Mouse (Mus musculus) forebrain, embryonic 16.5 days (tissue): ENCODE results near the gene Cfap70. TPM values are rescaled to one million over a fixed set of nuclear protein-coding genes. Genes with fewer than 3 reads are reported as not detected.

Experiments used
- ATAC-seq: fragments of 200-750 bp; cut with Nextera tagmentation; 2 replicates; pipeline ENCODE4 v1.8.0; 2017; ENCODE audit warnings: mild to moderate bottlenecking, moderate library complexity
- H3K27ac ChIP-seq: fragments of 300-500 bp; sonication (generic); 2 replicates; pipeline ENCODE4 v1.5.1; 2014; ENCODE audit warnings: low read length, control low read depth
- H3K27me3 ChIP-seq: fragments of 300-500 bp; sonication (generic); replicated peaks from 2 replicates; pipeline ENCODE4 v1.6.1; 2014; ENCODE audit warnings: low read length; ENCODE audit not compliant: control insufficient read depth, insufficient read depth
- H3K36me3 ChIP-seq: fragments of 300-500 bp; sonication (generic); 2 replicates; pipeline ENCODE4 v1.6.1; 2014; ENCODE audit not compliant: control insufficient read depth, insufficient read depth
- H3K4me1 ChIP-seq: fragments of 300-500 bp; sonication (generic); replicated peaks from 2 replicates; pipeline ENCODE4 v1.6.1; 2014; ENCODE audit warnings: low read length; ENCODE audit not compliant: control insufficient read depth, insufficient read depth
- H3K4me2 ChIP-seq: fragments of 300-500 bp; sonication (generic); 2 replicates; pipeline ENCODE4 v1.6.1; 2014; ENCODE audit warnings: mild to moderate bottlenecking, low read length, control low read depth
- H3K4me3 ChIP-seq: fragments of 300-500 bp; sonication (generic); replicated peaks from 2 replicates; pipeline ENCODE4 v1.5.1; 2014; ENCODE audit warnings: mild to moderate bottlenecking, low read length, control low read depth
- H3K9ac ChIP-seq: fragments of 300-500 bp; sonication (generic); replicated peaks from 2 replicates; pipeline ENCODE4 v1.6.1; 2014; ENCODE audit warnings: low read depth, low read length, control low read depth
- H3K9me3 ChIP-seq: fragments of 300-500 bp; sonication (generic); 2 replicates; pipeline ENCODE4 v1.6.1; 2016; ENCODE audit warnings: low read length; ENCODE audit not compliant: control insufficient read depth
- WGBS: fragments of 180-500 bp; shearing (Covaris S2); extraction: QIAGEN DNeasy Blood & Tissue Kit; methylation state at CpG from one replicate; pipeline ENCODE4 v1.1.7; 2014; 5-methylcytosine and 5-hydroxymethylcytosine counted together
- polyA plus RNA-seq: library from polyadenylated mRNA; unstranded; fragments of >200 nt; fragmentation: Nextera tagmentation; extraction: Ambion mirVana; gene quantifications from 2 replicates; pipeline ENCODE4 v1.2.1, GENCODE M21; 2015

The Cfap70 gene
- polyA plus RNA-seq, 1 experiment from 2014 or later, result 1.1 TPM

- H3K9ac ChIP-seq, result no peak overlapping the region
- H3K36me3 ChIP-seq, result no peaks in the 10 kb centered on the region
- no peak overlapping the region for H3K4me3 ChIP-seq
- H3K27ac ChIP-seq, result no peak overlapping the region
- no peak overlapping the region for H3K4me2 ChIP-seq
- 89% methylated on average over 4 of the region's 4 CpGs for WGBS
- no peak for ATAC-seq
- H3K27me3 ChIP-seq, result no peaks in the 10 kb centered on the region
- H3K9me3 ChIP-seq, result no peaks in the 10 kb centered on the region
- no peaks in the 10 kb centered on the region for H3K4me1 ChIP-seq
These were observed 19.6 kb downstream of the Cfap70 start for GRCm38 (mm10) chr14:20432420-20432819.

- no peaks in the 10 kb centered on the region for H3K27me3 ChIP-seq
- no peak overlapping the region for H3K9ac ChIP-seq
- H3K4me3 ChIP-seq, result no peak overlapping the region
- H3K27ac ChIP-seq, result no peak overlapping the region
- H3K4me1 ChIP-seq, result no peaks in the 10 kb centered on the region
- WGBS, result 81% methylated on average over 6 of the region's 6 CpGs
- ATAC-seq, result no peak
- H3K4me2 ChIP-seq, result no peak overlapping the region
- no peaks in the 10 kb centered on the region for H3K36me3 ChIP-seq
- no peaks in the 10 kb centered on the region for H3K9me3 ChIP-seq
These were observed 20.3 kb downstream of the Cfap70 start for GRCm38 (mm10) chr14:20431726-20432125.

GRCm38 (mm10) chr14:20429833-20430232 lies 22.2 kb downstream of the Cfap70 start:
- Histone ChIP-seq H3K27ac (no peak overlapping the region), H3K9ac (no peak overlapping the region), H3K4me1 (no peaks in the 10 kb centered on the region), H3K36me3 (no peaks in the 10 kb centered on the region), H3K4me2 (no peak overlapping the region), H3K4me3 (no peak overlapping the region), H3K27me3 (no peaks in the 10 kb centered on the region), H3K9me3 (no peaks in the 10 kb centered on the region)
- 79% methylated on average over 1 of the region's 1 CpGs for WGBS
- no peak for ATAC-seq

GRCm38 (mm10) chr14:20428593-20428992 lies 23.4 kb downstream of the Cfap70 start:
- H3K4me3 ChIP-seq, result no peak overlapping the region
- no peak overlapping the region for H3K4me2 ChIP-seq
- 29% methylated on average over 1 of the region's 1 CpGs for whole genome bisulfite sequencing
- H3K9ac ChIP-seq, result no peak overlapping the region
- no peaks in the 10 kb centered on the region for H3K4me1 ChIP-seq
- no peaks in the 10 kb centered on the region for H3K9me3 ChIP-seq
- no peak overlapping the region for H3K27ac ChIP-seq
- H3K36me3 ChIP-seq, result no peaks in the 10 kb centered on the region
- ATAC-seq, result no peak
- no peaks in the 10 kb centered on the region for H3K27me3 ChIP-seq

GRCm38 (mm10) chr14:20423046-20423445 lies 29.0 kb downstream of the Cfap70 start:
- no peaks in the 10 kb centered on the region for H3K36me3 ChIP-seq
- WGBS, result 89% methylated on average over 6 of the region's 6 CpGs
- H3K9me3 ChIP-seq, result no peaks in the 10 kb centered on the region
- H3K27me3 ChIP-seq, result no peaks in the 10 kb centered on the region
- ATAC-seq, result no peak
- H3K4me1 ChIP-seq, result no peaks in the 10 kb centered on the region
- H3K9ac ChIP-seq, result no peak overlapping the region
- no peak overlapping the region for H3K27ac ChIP-seq
- no peak overlapping the region for H3K4me3 ChIP-seq
- H3K4me2 ChIP-seq, result no peak overlapping the region

GRCm38 (mm10) chr14:20422257-20422656 lies 29.8 kb downstream of the Cfap70 start:
- H3K36me3 ChIP-seq, result no peaks in the 10 kb centered on the region
- no peak overlapping the region for H3K9ac ChIP-seq
- 74% methylated on average over 7 of the region's 7 CpGs for WGBS

GRCm38 (mm10) chr14:20400071-20400470 lies 52.0 kb downstream of the Cfap70 start:
- no peak overlapping the region for H3K4me3 ChIP-seq
- H3K27ac ChIP-seq, result no peak overlapping the region
- no peaks in the 10 kb centered on the region for H3K36me3 ChIP-seq
- 53% methylated on average over 1 of the region's 1 CpGs for WGBS
- H3K4me1 ChIP-seq, result no peaks in the 10 kb centered on the region
- ATAC-seq, result no peak
- H3K4me2 ChIP-seq, result no peak overlapping the region
- H3K27me3 ChIP-seq, result no peaks in the 10 kb centered on the region
- no peaks in the 10 kb centered on the region for H3K9me3 ChIP-seq
- no peak overlapping the region for H3K9ac ChIP-seq

More at GRCm38 (mm10) chr14:20422257-20422656, 29.8 kb downstream of the Cfap70 start:
- Histone ChIP-seq H3K27ac (no peak overlapping the region), H3K9me3 (no peaks in the 10 kb centered on the region), H3K4me1 (no peaks in the 10 kb centered on the region), H3K4me3 (no peak overlapping the region), H3K27me3 (no peaks in the 10 kb centered on the region), H3K4me2 (no peak overlapping the region)
- no peak for ATAC-seq

- 38% methylated on average over 4 of the region's 4 CpGs for WGBS
- no peak for ATAC-seq
These were observed 53.2 kb downstream of the Cfap70 start for GRCm38 (mm10) chr14:20398864-20399263.

GRCm38 (mm10) chr14:20397220-20397619 lies 54.8 kb downstream of the Cfap70 start:
- Histone ChIP-seq H3K36me3 (no peaks in the 10 kb centered on the region), H3K4me2 (no peak overlapping the region)
- whole genome bisulfite sequencing, result 73% methylated on average over 9 of the region's 9 CpGs

More at GRCm38 (mm10) chr14:20398864-20399263, 53.2 kb downstream of the Cfap70 start:
- H3K36me3 ChIP-seq, result no peaks in the 10 kb centered on the region
- H3K9me3 ChIP-seq, result no peaks in the 10 kb centered on the region
- no peak overlapping the region for H3K4me3 ChIP-seq
- peaks cover 3% of the 10 kb centered on the region; the same call in 1 of the 2 replicates for H3K4me1 ChIP-seq
- no peak overlapping the region for H3K9ac ChIP-seq
- H3K27ac ChIP-seq, result no peak overlapping the region
- no peak overlapping the region for H3K4me2 ChIP-seq
- H3K27me3 ChIP-seq, result no peaks in the 10 kb centered on the region

More at GRCm38 (mm10) chr14:20397220-20397619, 54.8 kb downstream of the Cfap70 start:
- Histone ChIP-seq H3K4me1 (peaks cover 9% of the 10 kb centered on the region), H3K27ac (no peak overlapping the region), H3K27me3 (no peaks in the 10 kb centered on the region), H3K9me3 (no peaks in the 10 kb centered on the region), H3K4me3 (no peak overlapping the region), H3K9ac (no peak overlapping the region)
- no peak for ATAC-seq
